Mouse (Mus musculus): ENCODE data around the gene Hsdl2. TPM values are rescaled to one million over a fixed set of nuclear protein-coding genes. Genes with fewer than 3 reads are reported as not detected.
"Not testable (repeated sequence)": the region's sequence is repeated elsewhere in the genome, so short reads cannot be mapped to it uniquely, and the experiment has no call there.

Hsdl2 gene
- polyA plus RNA-seq, 2 experiments, result 16.1 to 19.6 TPM

GRCm38 (mm10) chr4:59555177-59555576 lies 26.2 kb upstream of the Hsdl2 start:
- H3K9me3 ChIP-seq (ENCODE audit: control insufficient read depth, low read length), result no peaks in the 10 kb centered on the region
- no peak overlapping the region for H3K9ac ChIP-seq (ENCODE audit: low read depth, low read length, severe bottlenecking)
- H3K27me3 ChIP-seq (ENCODE audit: control insufficient read depth, insufficient read depth, low read length), result no peaks in the 10 kb centered on the region
- ATAC-seq (ENCODE audit: low FRiP score, low read depth) (no peak), DNase-seq (ENCODE audit: low spot score) (no peak)
- no peak overlapping the region for H3K4me3 ChIP-seq (replicated peaks; ENCODE audit: low read length)
- H3K36me3 ChIP-seq (ENCODE audit: control insufficient read depth, insufficient read depth, low read length), result no peaks in the 10 kb centered on the region
- H3K27ac ChIP-seq (replicated peaks; ENCODE audit: low read depth, low read length), result no peak overlapping the region
- no peaks in the 10 kb centered on the region for H3K4me1 ChIP-seq (ENCODE audit: control insufficient read depth, insufficient read depth, low read length)
- no peak overlapping the region for H3K4me2 ChIP-seq (replicated peaks; ENCODE audit: low read depth, low read length, severe bottlenecking)
- no peak for TF ChIP-seq POLR2A (IDR thresholded peaks at IDR 0.05; ENCODE audit: borderline replicate concordance, extremely low read depth, insufficient read depth, insufficient read length)

- not testable (repeated sequence) for H3K36me3 ChIP-seq (ENCODE audit: control insufficient read depth, insufficient read depth, low read length); DNase-seq (ENCODE audit: low spot score); H3K4me2 ChIP-seq (replicated peaks; ENCODE audit: low read depth, low read length, severe bottlenecking); H3K27me3 ChIP-seq (ENCODE audit: control insufficient read depth, insufficient read depth, low read length); H3K4me3 ChIP-seq (replicated peaks; ENCODE audit: low read length); H3K9ac ChIP-seq (ENCODE audit: low read depth, low read length, severe bottlenecking); H3K4me1 ChIP-seq (ENCODE audit: control insufficient read depth, insufficient read depth, low read length); H3K27ac ChIP-seq (replicated peaks; ENCODE audit: low read depth, low read length); ATAC-seq (ENCODE audit: low FRiP score, low read depth); H3K9me3 ChIP-seq (ENCODE audit: control insufficient read depth, low read length)
- 94% methylated on average over 4 of the region's 4 CpGs for WGBS
Measured at GRCm38 (mm10) chr4:59557343-59557742, 24.0 kb upstream of the Hsdl2 start.

GRCm38 (mm10) chr4:59558096-59558720 lies 23.2 kb upstream of the Hsdl2 start:
- TF ChIP-seq POLR2A (IDR thresholded peaks at IDR 0.05; ENCODE audit: borderline replicate concordance, extremely low read depth, insufficient read depth, insufficient read length), result no peak
- no peaks in the 10 kb centered on the region for H3K27me3 ChIP-seq (ENCODE audit: control insufficient read depth, insufficient read depth, low read length)
- no peaks in the 10 kb centered on the region for H3K36me3 ChIP-seq (ENCODE audit: control insufficient read depth, insufficient read depth, low read length)
- no peak overlapping the region for H3K4me3 ChIP-seq (replicated peaks; ENCODE audit: low read length)
- ATAC-seq (ENCODE audit: low FRiP score, low read depth) (no peak), DNase-seq (ENCODE audit: low spot score) (no peak)
- no peak overlapping the region for H3K27ac ChIP-seq (replicated peaks; ENCODE audit: low read depth, low read length)
- no peaks in the 10 kb centered on the region for H3K4me1 ChIP-seq (ENCODE audit: control insufficient read depth, insufficient read depth, low read length)
- H3K4me2 ChIP-seq (replicated peaks; ENCODE audit: low read depth, low read length, severe bottlenecking), result no peak overlapping the region
- 72% methylated on average over 6 of the region's 6 CpGs for WGBS
- H3K9ac ChIP-seq (ENCODE audit: low read depth, low read length, severe bottlenecking), result no peak overlapping the region
- H3K9me3 ChIP-seq (ENCODE audit: control insufficient read depth, low read length), result no peaks in the 10 kb centered on the region

- no peak for ATAC-seq (ENCODE audit: low FRiP score, low read depth)
- WGBS, result 92% methylated on average over 6 of the region's 6 CpGs
- Histone ChIP-seq H3K9me3 (ENCODE audit: control insufficient read depth, low read length) (no peaks in the 10 kb centered on the region), H3K4me1 (ENCODE audit: control insufficient read depth, insufficient read depth, low read length) (no peaks in the 10 kb centered on the region), H3K9ac (ENCODE audit: low read depth, low read length, severe bottlenecking) (no peak overlapping the region), H3K36me3 (ENCODE audit: control insufficient read depth, insufficient read depth, low read length) (no peaks in the 10 kb centered on the region), H3K27me3 (ENCODE audit: control insufficient read depth, insufficient read depth, low read length) (no peaks in the 10 kb centered on the region), H3K4me2 (replicated peaks; ENCODE audit: low read depth, low read length, severe bottlenecking) (no peak overlapping the region), H3K4me3 (replicated peaks; ENCODE audit: low read length) (no peak overlapping the region), H3K27ac (replicated peaks; ENCODE audit: low read depth, low read length) (no peak overlapping the region)
- DNase-seq (ENCODE audit: low spot score), result no peak
- no peak for TF ChIP-seq POLR2A (IDR thresholded peaks at IDR 0.05; ENCODE audit: borderline replicate concordance, extremely low read depth, insufficient read depth, insufficient read length)
Measured at GRCm38 (mm10) chr4:59560141-59560540, 21.2 kb upstream of the Hsdl2 start.

- Histone ChIP-seq H3K9me3 (ENCODE audit: control insufficient read depth, low read length) (no peaks in the 10 kb centered on the region), H3K4me2 (replicated peaks; ENCODE audit: low read depth, low read length, severe bottlenecking) (no peak overlapping the region), H3K27ac (replicated peaks; ENCODE audit: low read depth, low read length) (no peak overlapping the region), H3K36me3 (ENCODE audit: control insufficient read depth, insufficient read depth, low read length) (no peaks in the 10 kb centered on the region), H3K4me3 (replicated peaks; ENCODE audit: low read length) (no peak overlapping the region), H3K27me3 (ENCODE audit: control insufficient read depth, insufficient read depth, low read length) (no peaks in the 10 kb centered on the region), H3K9ac (ENCODE audit: low read depth, low read length, severe bottlenecking) (no peak overlapping the region), H3K4me1 (ENCODE audit: control insufficient read depth, insufficient read depth, low read length) (no peaks in the 10 kb centered on the region)
- DNase-seq (ENCODE audit: low spot score) (no peak), ATAC-seq (ENCODE audit: low FRiP score, low read depth) (no peak)
- 77% methylated on average over 3 of the region's 3 CpGs for WGBS
- no peak for TF ChIP-seq POLR2A (IDR thresholded peaks at IDR 0.05; ENCODE audit: borderline replicate concordance, extremely low read depth, insufficient read depth, insufficient read length)
Measured at GRCm38 (mm10) chr4:59564128-59564527, 17.2 kb upstream of the Hsdl2 start.

Data from limb, embryonic 14.5 days (tissue).